Mouse (Mus musculus) heart, postnatal 0 days (tissue): Measurements from ENCODE around the gene Papss1.

Source experiments
- CTCF ChIP-seq: IDR thresholded peaks from 2 replicates; pipeline ENCODE4 v1.5.1; 2016; ENCODE audit warnings: antibody characterized with exemption, control low read depth, low read depth
- EP300 ChIP-seq: IDR thresholded peaks from 2 replicates; pipeline ENCODE4 v1.6.1; 2016; ENCODE audit warnings: antibody characterized with exemption, low read depth

- no peak for TF ChIP-seq CTCF
- TF ChIP-seq EP300: no peak
Observed at GRCm38 (mm10) chr3:131573555-131573954, 9.0 kb downstream of the Papss1 start.
